Mouse (Mus musculus) kidney, adult 2 months (tissue): ENCODE data around the gene Ctnna2. TPM values are rescaled to one million over a fixed set of nuclear protein-coding genes. Genes with fewer than 3 reads are reported as not detected.

ENCODE experiments used
- DNase-seq: peaks from one replicate; pipeline ENCODE4 v3.0.0; 2021
- H3K27ac ChIP-seq: fragments of 200-500 bp; 2 replicates; pipeline ENCODE4 v1.5.1; 2012; ENCODE audit warnings: low read depth, low read length, control low read depth, inconsistent platforms; ENCODE audit not compliant: insufficient read depth
- H3K27me3 ChIP-seq: fragments of 200-500 bp; replicated peaks from 2 replicates; pipeline ENCODE4 v1.6.1; 2012; ENCODE audit warnings: mild to moderate bottlenecking, moderate library complexity, low read length, inconsistent platforms; ENCODE audit not compliant: control insufficient read depth, insufficient read depth
- H3K36me3 ChIP-seq: fragments of 200-500 bp; 2 replicates; pipeline ENCODE4 v1.6.1; 2012; ENCODE audit warnings: mild to moderate bottlenecking, moderate library complexity, low read length, inconsistent platforms; ENCODE audit not compliant: control insufficient read depth, insufficient read depth
- H3K4me1 ChIP-seq: fragments of 200-500 bp; 2 replicates; pipeline ENCODE4 v1.6.1; 2011; ENCODE audit warnings: low read length; ENCODE audit not compliant: control insufficient read depth, insufficient read depth
- H3K4me3 ChIP-seq: fragments of 200-500 bp; 2 replicates; pipeline ENCODE4 v1.5.1; 2011; ENCODE audit warnings: mild to moderate bottlenecking, low read depth, low read length, control low read depth; ENCODE audit not compliant: insufficient read depth
- CTCF ChIP-seq: fragments of 200-500 bp; conservative IDR thresholded peaks from 2 replicates; pipeline ENCODE4 v1.5.1; 2011; ENCODE audit warnings: low read depth, mild to moderate bottlenecking, control low read depth, low read length, moderate library complexity, mixed read lengths; ENCODE audit not compliant: insufficient read depth, insufficient read length
- POLR2A ChIP-seq: fragments of 200-500 bp; IDR thresholded peaks from one replicate; pipeline ENCODE4 v1.6.1; 2011; ENCODE audit warnings: low read depth, low read length, control low read depth
- WGBS: fragments of 180-500 bp; shearing (Covaris S2); methylation state at CpG from one replicate; pipeline ENCODE4 v1.1.7; 2018; 5-methylcytosine and 5-hydroxymethylcytosine counted together
- polyA plus RNA-seq: library from polyadenylated mRNA; depleted of rRNA; stranded (reverse); fragments of >200 nt; gene quantifications from 2 replicates; pipeline ENCODE4 v1.2.3, GENCODE M21; 2012

Ctnna2 gene
- polyA plus RNA-seq, 1 experiment = 0.80 TPM

- 1% methylated on average over 53 of the region's 53 CpGs for WGBS
- Histone ChIP-seq H3K27me3 (0 out of 2 replicates have a peak, but pooled peaks cover 2% of the 10 kb centered on the region), H3K4me3 (peak within 1 kb of the TSS; percentile 50), H3K36me3 (no peaks in the 10 kb centered on the region), H3K27ac (no peak within 1 kb of the TSS), H3K4me1 (0 out of 2 replicates have a peak, but pooled peaks cover 5% of the 10 kb centered on the region)
- no peak for TF ChIP-seq CTCF
- TF ChIP-seq POLR2A = no peak
- DNase-seq = peak; percentile 52
Observed at GRCm38 (mm10) chr6:77242601-77243406, 736.7 kb downstream of the Ctnna2 start, which contains the start of gene Lrrtm1. Gene Lrrtm1 (plus strand): TSS chr6:77242689.

- peak; percentile 36 for DNase-seq
- 5% methylated on average over 1 of the region's 1 CpGs for WGBS
Observed at GRCm38 (mm10) chr6:77240426-77240825, 739.1 kb downstream of the Ctnna2 start.

DNA sequence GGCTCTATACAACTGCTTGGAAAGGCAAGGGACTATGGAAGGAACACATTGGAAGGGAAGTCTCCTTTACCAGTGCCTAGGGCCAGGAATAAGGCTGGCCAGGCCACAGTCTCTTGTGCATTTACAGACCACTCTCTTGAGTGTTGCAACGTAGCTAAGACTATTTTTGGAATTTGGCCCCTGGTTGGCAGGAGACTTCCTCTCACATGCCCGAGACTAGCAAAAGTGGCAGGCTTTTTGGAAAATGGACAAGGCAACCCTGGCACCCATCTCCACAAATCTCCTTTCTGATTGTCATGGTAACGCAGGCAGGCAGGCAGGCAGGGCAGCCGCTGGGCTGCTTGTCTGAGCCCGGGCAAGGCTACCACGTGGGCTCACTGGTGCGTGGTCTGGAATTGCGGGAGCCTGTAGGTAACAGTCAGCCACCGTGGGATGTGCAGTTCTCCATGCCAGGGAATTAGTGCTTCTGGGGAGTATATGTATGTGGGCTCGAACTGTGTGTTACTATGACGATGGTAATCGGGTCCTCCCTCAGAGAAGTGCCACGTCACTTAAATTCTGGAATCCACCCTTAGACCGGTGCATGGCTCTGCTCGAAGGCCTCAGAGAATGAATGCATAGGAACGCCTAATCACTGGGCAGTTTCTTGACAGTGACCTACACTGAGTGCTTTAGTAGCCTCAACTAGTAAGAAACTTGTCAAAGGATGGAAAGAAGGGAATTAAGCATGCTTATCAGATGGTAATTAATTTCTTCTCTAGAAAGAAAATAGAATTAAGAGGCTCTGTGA is 756.5 kb downstream of the Ctnna2 start:
- Histone ChIP-seq H3K4me1 (no peaks in the 10 kb centered on the region), H3K36me3 (no peaks in the 10 kb centered on the region), H3K27ac (no peak overlapping the region), H3K27me3 (no peaks in the 10 kb centered on the region), H3K4me3 (no peak overlapping the region)
- DNase-seq = peak; percentile 11
- 39% methylated on average over 16 of the region's 16 CpGs for WGBS
- TF ChIP-seq CTCF = no peak
- no peak for TF ChIP-seq POLR2A

More at GRCm38 (mm10) chr6:77240426-77240825, 739.1 kb downstream of the Ctnna2 start:
- Histone ChIP-seq H3K27me3 (0 out of 2 replicates have a peak, but pooled peaks cover 2% of the 10 kb centered on the region), H3K4me1 (0 out of 2 replicates have a peak, but pooled peaks cover 5% of the 10 kb centered on the region), H3K4me3 (no peak overlapping the region), H3K27ac (no peak overlapping the region), H3K36me3 (no peaks in the 10 kb centered on the region)
- no peak for TF ChIP-seq CTCF
- no peak for TF ChIP-seq POLR2A

DNA sequence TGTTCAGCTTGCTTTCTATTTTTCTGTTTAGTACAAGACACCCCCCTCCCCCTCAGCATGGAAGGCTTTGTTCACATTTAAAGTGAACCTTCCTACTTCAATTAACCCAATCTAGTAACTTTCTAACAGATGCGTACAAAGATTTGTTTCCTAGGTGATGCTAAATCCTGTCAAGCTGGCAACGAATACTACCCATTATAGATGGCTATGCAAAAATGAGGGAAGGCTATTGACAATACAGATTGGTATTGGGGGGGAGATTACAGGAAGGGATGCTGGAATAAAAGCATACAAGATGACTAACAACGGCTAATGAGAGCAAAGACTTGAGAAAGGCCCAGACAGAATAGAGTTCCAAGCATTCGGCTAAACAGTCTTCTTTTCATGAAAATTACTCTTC is 758.7 kb downstream of the Ctnna2 start:
- Histone ChIP-seq H3K4me1 (no peaks in the 10 kb centered on the region), H3K4me3 (no peak overlapping the region), H3K27ac (no peak overlapping the region), H3K36me3 (no peaks in the 10 kb centered on the region), H3K27me3 (no peaks in the 10 kb centered on the region)
- 85% methylated on average over 4 of the region's 4 CpGs for WGBS
- no peak for DNase-seq
- no peak for TF ChIP-seq POLR2A

- Histone ChIP-seq H3K4me1 (peaks cover 3% of the 10 kb centered on the region; the same call in 1 of the 2 replicates), H3K4me3 (no peak overlapping the region), H3K36me3 (no peaks in the 10 kb centered on the region), H3K27me3 (no peaks in the 10 kb centered on the region), H3K27ac (no peak overlapping the region)
- DNase-seq = peak; percentile 28
- TF ChIP-seq POLR2A (no peak), CTCF (no peak)
Observed at GRCm38 (mm10) chr6:77218875-77219274, 760.6 kb downstream of the Ctnna2 start.

GRCm38 (mm10) chr6:77215322-77215721 is 764.2 kb downstream of the Ctnna2 start:
- Histone ChIP-seq H3K27ac (no peak overlapping the region), H3K36me3 (no peaks in the 10 kb centered on the region), H3K4me3 (no peak overlapping the region), H3K27me3 (no peaks in the 10 kb centered on the region), H3K4me1 (peaks cover 4% of the 10 kb centered on the region; the same call in 1 of the 2 replicates)
- TF ChIP-seq POLR2A = no peak
- TF ChIP-seq CTCF = no peak
- DNase-seq = no peak
- WGBS = 72% methylated on average over 4 of the region's 4 CpGs

DNA sequence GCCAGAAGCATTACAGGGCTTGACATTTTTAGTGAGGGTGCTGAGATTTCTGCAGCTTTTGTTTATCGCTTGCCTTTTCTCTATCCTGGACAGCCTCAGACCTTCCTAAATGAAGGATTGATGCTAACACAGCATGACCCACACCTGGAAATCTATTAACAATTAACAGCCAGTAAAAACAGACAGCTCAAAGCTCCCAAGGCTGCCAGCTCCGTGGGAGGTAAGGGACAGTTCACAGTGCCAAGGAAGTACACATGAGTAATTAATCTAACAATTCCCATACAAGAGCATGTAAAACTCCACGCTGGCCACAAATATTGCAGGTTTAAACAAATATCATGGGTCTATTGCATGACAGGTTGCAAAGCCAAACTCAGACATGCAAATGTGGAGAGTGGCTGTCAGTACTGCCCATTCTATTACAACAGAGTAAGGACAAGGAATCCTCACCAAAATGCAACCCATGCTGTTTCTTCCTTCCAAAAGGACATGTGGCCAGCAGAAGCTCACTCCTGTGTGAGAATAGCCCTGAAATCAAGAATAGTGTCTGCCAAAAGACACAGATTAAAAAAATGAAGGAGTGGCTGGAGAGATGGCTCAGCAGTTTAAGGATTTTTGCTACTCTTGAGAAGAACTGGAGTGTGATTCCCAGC is 765.6 kb downstream of the Ctnna2 start:
- Histone ChIP-seq H3K4me1 (peaks cover 4% of the 10 kb centered on the region; the same call in 1 of the 2 replicates), H3K4me3 (no peak overlapping the region), H3K27ac (no peak overlapping the region), H3K27me3 (no peaks in the 10 kb centered on the region), H3K36me3 (no peaks in the 10 kb centered on the region)
- no peak for TF ChIP-seq POLR2A
- no peak for TF ChIP-seq CTCF
- WGBS = 5% methylated on average over 3 of the region's 3 CpGs
- peak; percentile 89 for DNase-seq
